Mouse (Mus musculus): ENCODE measurements around the gene Tma7.

Tma7 gene

DNA sequence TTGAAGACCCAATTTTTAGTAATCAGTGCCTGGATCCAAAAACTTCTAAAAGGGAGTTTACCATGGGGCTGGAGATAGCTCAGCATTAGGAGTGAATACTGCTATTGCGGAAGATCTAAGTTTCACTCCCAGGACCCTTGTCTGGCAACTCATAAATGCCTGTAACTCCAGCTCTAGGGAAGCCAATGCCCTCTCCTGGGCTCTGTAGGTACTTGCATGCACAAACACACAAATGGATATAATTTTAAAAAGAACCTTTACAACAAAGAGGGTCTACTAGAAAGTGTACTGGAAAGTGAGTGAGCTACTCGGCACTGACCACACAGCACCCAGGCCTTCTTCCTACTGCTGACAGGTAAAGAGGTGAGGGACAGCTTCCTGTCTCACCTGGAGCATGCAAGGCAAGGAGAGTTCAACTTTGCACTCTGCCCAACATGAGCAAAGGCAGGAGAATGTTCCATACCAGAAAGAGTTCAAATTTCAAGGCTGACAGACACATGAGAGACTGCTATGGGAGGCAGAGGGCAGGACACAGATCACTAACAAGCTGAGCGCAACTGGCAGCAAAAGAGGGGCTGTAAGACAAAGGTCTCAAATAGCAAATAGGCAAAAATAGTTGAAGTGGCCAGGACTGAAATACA, 14.2 kb downstream of the Tma7 start:
- no peak for DNase-seq (ENCODE audit: low read depth, low spot score)

DNA sequence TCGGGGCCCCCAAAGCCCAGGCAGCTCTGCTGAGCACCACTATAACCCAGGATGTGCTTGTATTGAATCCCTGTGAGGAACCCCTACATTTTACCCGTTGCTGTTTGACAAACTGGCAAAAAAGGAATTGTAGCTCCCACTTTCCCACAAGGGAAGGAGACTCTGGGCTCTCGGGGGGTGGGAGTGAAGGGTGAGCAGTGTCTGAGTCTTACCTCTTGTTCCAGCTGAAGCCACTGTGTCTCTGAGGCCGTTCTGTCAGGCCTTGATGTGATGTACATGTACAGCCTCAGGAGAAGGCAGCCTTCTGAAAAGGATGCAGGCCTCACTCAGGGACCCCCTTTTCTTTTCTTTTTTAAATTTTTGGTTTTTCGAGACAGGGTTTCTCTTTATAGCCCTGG, 21.5 kb downstream of the Tma7 start:
- no peak for DNase-seq (ENCODE audit: low read depth, low spot score)

DNA sequence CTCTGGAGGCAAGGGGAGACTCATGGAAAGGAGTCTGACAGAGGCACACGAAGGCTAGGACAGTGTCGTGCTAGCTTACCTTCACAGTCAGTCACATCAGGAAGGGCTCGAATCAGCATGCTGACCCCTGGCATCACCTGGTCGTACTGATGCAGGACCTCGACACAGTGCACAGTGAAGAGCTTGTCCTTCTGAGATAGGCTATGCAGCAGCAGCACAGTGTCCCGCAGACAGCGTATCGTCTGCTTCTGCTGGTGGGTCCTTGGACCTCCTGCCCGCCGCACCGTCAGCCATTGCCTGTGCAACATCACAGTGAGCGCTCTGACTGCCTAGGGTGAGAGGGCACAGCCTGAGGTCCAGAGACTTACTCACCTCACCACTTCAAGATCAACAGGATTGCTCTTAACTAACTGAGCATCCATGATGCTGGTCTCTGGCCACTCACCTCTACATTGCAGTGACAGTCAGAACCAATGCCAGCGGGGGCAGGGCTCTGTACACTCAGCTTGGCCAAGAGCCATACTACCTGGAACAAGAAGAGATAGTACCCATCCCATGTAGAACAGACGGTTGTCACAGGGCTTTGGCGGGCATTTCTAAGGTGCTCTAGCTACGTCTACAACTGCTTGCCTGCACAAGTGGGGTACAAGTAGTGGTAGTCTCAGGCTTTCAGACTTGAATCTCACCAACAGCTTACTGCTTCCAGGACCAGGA, 22.0 kb downstream of the Tma7 start:
- DNase-seq (ENCODE audit: low read depth, low spot score): no peak

- peak; percentile 93 for DNase-seq (ENCODE audit: low read depth, low spot score)
These were observed 23.1 kb downstream of the Tma7 start, which contains the start of gene Trex1 for GRCm38 (mm10) chr9:109059136-109059903. TSS of gene Trex1 (minus strand) at chr9:109059734.

GRCm38 (mm10) chr9:109058006-109058765, 24.2 kb downstream of the Tma7 start:
- no peak for DNase-seq (ENCODE audit: low read depth, low spot score)

- no peak for DNase-seq (ENCODE audit: low read depth, low spot score)
These were observed 24.8 kb downstream of the Tma7 start for GRCm38 (mm10) chr9:109057543-109057942.

DNA sequence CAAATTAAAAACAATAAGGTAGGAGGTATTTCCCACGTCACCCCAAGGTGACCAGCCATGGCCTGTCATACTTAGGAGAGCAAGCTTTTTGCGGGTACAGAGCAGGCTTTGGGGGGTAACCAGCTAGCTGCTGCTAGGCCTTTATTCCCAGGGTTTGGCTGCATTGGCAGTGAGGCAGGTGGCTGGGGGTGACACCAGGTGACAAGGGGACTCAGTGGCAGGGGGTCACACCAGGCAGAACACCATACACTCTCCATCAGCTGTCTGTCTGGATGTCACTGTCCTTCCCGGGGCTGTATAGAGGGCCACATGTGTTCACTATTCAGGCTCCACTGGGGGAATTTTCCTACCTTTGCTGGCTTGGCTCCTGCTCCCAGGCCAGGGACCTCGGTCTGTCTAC, 25.5 kb downstream of the Tma7 start:
- DNase-seq (ENCODE audit: low read depth, low spot score): no peak

GRCm38 (mm10) chr9:109056081-109056690, 26.2 kb downstream of the Tma7 start:
- no peak for DNase-seq (ENCODE audit: low read depth, low spot score)

DNA sequence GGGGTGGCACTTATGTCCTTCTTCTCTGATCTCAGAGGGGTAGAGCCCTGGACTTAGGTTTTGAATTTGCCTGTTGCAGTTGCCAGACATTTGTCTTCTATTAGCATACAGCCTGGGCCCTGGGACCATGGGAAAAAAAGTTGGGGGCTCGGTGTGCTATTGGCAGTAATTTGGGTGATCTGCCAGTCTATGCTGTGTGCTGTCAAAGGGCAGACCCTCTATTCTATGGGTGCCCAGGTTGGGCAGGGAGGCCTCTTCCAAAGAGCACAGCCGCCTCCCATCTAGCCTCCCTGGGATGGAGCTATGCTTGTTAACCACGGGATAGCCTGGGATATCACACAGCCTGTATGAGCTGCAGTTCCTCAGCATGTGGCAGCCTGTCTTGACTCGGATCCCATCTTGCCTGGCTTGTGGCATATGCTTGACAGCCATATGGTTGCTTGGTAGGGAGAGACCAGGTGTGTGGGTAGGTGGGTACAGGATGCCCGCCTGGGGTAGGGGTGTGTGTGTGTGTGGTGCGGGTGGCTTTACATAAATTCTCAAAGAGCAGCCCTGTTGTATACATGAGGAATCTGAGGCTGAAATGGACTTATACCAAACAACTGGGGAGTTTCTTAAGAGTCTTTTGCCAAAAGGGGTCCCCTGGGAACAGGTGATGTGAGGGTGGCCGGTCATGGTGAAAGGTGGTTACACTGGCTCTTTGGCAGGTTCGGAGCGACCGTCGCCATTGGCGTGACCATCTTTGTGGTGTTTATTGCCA, 26.9 kb downstream of the Tma7 start:
- no peak for DNase-seq (ENCODE audit: low read depth, low spot score)

GRCm38 (mm10) chr9:109054712-109055111, 27.7 kb downstream of the Tma7 start:
- peak; percentile 55 for DNase-seq (ENCODE audit: low read depth, low spot score)

GRCm38 (mm10) chr9:109053851-109054250, 28.5 kb downstream of the Tma7 start:
- no peak for DNase-seq (ENCODE audit: low read depth, low spot score)

DNA sequence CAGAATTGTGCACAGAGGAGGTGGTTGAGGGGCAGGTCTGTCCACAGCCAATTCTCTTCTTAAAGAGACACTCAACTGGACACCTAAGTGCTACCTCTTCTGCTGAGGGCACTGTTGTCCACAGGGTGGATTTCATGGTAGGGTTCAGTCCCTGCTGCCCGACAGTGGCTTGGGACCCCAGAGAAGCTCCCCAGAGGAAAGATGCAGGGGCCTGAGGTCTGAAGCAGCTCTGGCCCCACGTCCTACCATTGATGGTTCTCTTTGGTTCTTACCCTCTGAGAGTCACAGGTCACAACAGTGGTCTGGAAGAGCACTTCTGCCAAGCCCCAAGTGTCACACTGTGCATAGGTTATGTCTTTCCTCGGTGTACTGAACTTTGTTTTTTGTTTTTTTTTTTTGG, 29.0 kb downstream of the Tma7 start:
- DNase-seq (ENCODE audit: low read depth, low spot score): no peak

GRCm38 (mm10) chr9:109052490-109053260, 29.7 kb downstream of the Tma7 start:
- DNase-seq (ENCODE audit: low read depth, low spot score): no peak

GRCm38 (mm10) chr9:109051651-109052489, 30.5 kb downstream of the Tma7 start:
- no peak for DNase-seq (ENCODE audit: low read depth, low spot score)

DNA sequence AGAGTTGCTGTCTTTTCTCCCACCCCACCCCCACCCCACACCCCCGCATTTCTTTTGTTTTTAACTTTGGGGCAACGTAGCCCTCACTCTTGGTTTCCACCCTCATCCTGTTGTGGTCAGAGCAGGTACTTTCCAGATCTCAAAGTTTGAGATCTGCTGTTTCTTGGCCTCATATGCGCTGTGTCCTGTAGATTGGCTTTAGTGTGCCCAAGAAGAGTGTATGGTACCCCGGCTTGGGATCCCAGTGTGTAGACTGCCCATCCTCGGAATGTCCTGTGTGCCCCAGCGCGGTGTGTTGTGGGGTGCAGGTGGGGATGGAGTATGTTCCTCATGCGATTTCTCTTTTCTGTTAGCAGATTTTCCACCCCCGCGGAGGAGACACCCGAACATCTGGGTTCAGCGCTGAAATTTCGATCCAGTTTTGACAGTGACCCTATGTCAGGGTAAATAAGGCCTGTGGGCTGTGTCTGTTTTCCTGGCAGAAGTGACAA, 31.3 kb downstream of the Tma7 start:
- DNase-seq (ENCODE audit: low read depth, low spot score): no peak

- no peak for DNase-seq (ENCODE audit: low read depth, low spot score)
These were observed 31.8 kb downstream of the Tma7 start for GRCm38 (mm10) chr9:109050674-109050997.

GRCm38 (mm10) chr9:109049996-109050673, 32.3 kb downstream of the Tma7 start:
- DNase-seq (ENCODE audit: low read depth, low spot score): peak; percentile 67

- no peak for DNase-seq (ENCODE audit: low read depth, low spot score)
These were observed 33.1 kb downstream of the Tma7 start for GRCm38 (mm10) chr9:109049316-109049715.
